Mouse (Mus musculus) MEL (cell line): ENCODE results near the gene Olfr267. TPM values are rescaled to one million over a fixed set of nuclear protein-coding genes. Genes with fewer than 3 reads are reported as not detected.

Source experiments
- DNase-seq: peaks from one replicate; pipeline ENCODE4 v3.0.0; 2011; ENCODE audit warnings: low read depth, low spot score
- H3K27ac ChIP-seq: 2 replicates; pipeline ENCODE4 v1.5.1; 2012; ENCODE audit warnings: low read depth, mild to moderate bottlenecking, control low read depth, low read length, moderate library complexity; ENCODE audit not compliant: control insufficient read depth
- H3K27me3 ChIP-seq, 2 experiments: fragments of 150-350 bp in 1 of 2; sonication (generic) in 1 of 2; 2 replicates each; pipeline ENCODE4 v1.6.1; 2012; ENCODE audit warnings: low read length in 2 of 2, mild to moderate bottlenecking in 2 of 2, improper control_type of control experiment in 1 of 2, moderate library complexity in 1 of 2; ENCODE audit not compliant: insufficient read depth in 2 of 2, control insufficient read depth in 1 of 2
- H3K36me3 ChIP-seq, 2 experiments: 2 replicates each; pipeline ENCODE4 v1.6.1; 2012 to 2014; ENCODE audit warnings: low read length in 2 of 2, improper control_type of control experiment in 1 of 2, inconsistent platforms in 1 of 2, mild to moderate bottlenecking in 1 of 2; ENCODE audit not compliant: insufficient read depth in 2 of 2, control insufficient read depth in 1 of 2
- H3K4me1 ChIP-seq, 2 experiments: fragments of 150-350 bp in 1 of 2; sonication (generic) in 1 of 2; 2 replicates each; pipeline ENCODE4 v1.6.1; 2012; ENCODE audit warnings: low read length in 2 of 2, improper control_type of control experiment in 1 of 2, mild to moderate bottlenecking in 1 of 2; ENCODE audit not compliant: insufficient read depth in 2 of 2, control insufficient read depth in 1 of 2
- H3K4me3 ChIP-seq, 2 experiments: fragments of 150-350 bp in 1 of 2; sonication (generic) in 1 of 2; 2 replicates each; pipeline ENCODE4 v1.5.1; 2012; ENCODE audit warnings: low read depth in 2 of 2, low read length in 2 of 2, mild to moderate bottlenecking in 2 of 2, moderate library complexity in 2 of 2, control low read depth in 1 of 2, improper control_type of control experiment in 1 of 2; ENCODE audit not compliant: control insufficient read depth in 1 of 2, insufficient read depth in 1 of 2
- H3K79me2 ChIP-seq: 2 replicates; pipeline ENCODE4 v1.6.1; 2012; ENCODE audit warnings: mild to moderate bottlenecking, low read length, moderate library complexity; ENCODE audit not compliant: control insufficient read depth, poor library complexity, insufficient read depth
- H3K9ac ChIP-seq: 2 replicates; pipeline ENCODE4 v1.6.1; 2012; ENCODE audit warnings: low read depth, mild to moderate bottlenecking, control low read depth, low read length, moderate library complexity; ENCODE audit not compliant: control insufficient read depth, poor library complexity, severe bottlenecking
- H3K9me3 ChIP-seq: fragments of 150-350 bp; sonication (generic); replicated peaks from 2 replicates; pipeline ENCODE4 v1.6.1; 2012; ENCODE audit warnings: mild to moderate bottlenecking, low read length, improper control_type of control experiment, moderate library complexity; ENCODE audit not compliant: insufficient read depth
- BHLHE40 ChIP-seq: IDR thresholded peaks from 2 replicates; pipeline ENCODE4 v1.6.1; 2012; ENCODE audit warnings: low read depth, mild to moderate bottlenecking, inconsistent platforms, low read length, improper control_type of control experiment, borderline replicate concordance
- CHD1 ChIP-seq: IDR thresholded peaks from 2 replicates; pipeline ENCODE4 v1.6.1; 2012; ENCODE audit warnings: low read depth, mild to moderate bottlenecking, inconsistent platforms, low read length, improper control_type of control experiment
- CHD2 ChIP-seq: IDR thresholded peaks from 2 replicates; pipeline ENCODE4 v1.6.1; 2011; ENCODE audit warnings: low read length, improper control_type of control experiment
- CTCF ChIP-seq, 3 experiments: IDR thresholded peaks in 2 of 3; conservative IDR thresholded peaks in 1 of 3; 2 replicates each; pipeline ENCODE4 v1.5.1; 2011 to 2012; ENCODE audit warnings: low read length in 3 of 3, low read depth in 2 of 3, mild to moderate bottlenecking in 2 of 3, improper control_type of control experiment in 1 of 3, inconsistent platforms in 1 of 3, mixed read lengths in 1 of 3, moderate library complexity in 1 of 3; ENCODE audit not compliant: control insufficient read depth in 1 of 3, insufficient read depth in 1 of 3, poor library complexity in 1 of 3, severe bottlenecking in 1 of 3
- E2F4 ChIP-seq: IDR thresholded peaks from 2 replicates; pipeline ENCODE4 v1.6.1; 2011; ENCODE audit warnings: low read depth, low read length, improper control_type of control experiment, borderline replicate concordance
- ELF1 ChIP-seq: IDR thresholded peaks from 2 replicates; pipeline ENCODE4 v1.6.1; 2014; ENCODE audit warnings: low read depth, mild to moderate bottlenecking, inconsistent platforms, low read length, improper control_type of control experiment, moderate library complexity
- EP300 ChIP-seq, 2 experiments: IDR thresholded peaks; 2 replicates each; pipeline ENCODE4 v1.6.1; 2011; ENCODE audit warnings: improper control_type of control experiment in 2 of 2, low read length in 2 of 2, low read depth in 1 of 2, mild to moderate bottlenecking in 1 of 2
- ETS1 ChIP-seq: IDR thresholded peaks from 2 replicates; pipeline ENCODE4 v1.6.1; 2012; ENCODE audit warnings: low read depth, mild to moderate bottlenecking, inconsistent platforms, low read length, improper control_type of control experiment, moderate library complexity
- GABPA ChIP-seq: IDR thresholded peaks from 2 replicates; pipeline ENCODE4 v1.6.1; 2012; ENCODE audit warnings: low read depth, mild to moderate bottlenecking, inconsistent platforms, low read length, improper control_type of control experiment, moderate library complexity
- GATA1 ChIP-seq: IDR thresholded peaks from 2 replicates; pipeline ENCODE4 v1.6.1; 2011; ENCODE audit warnings: low read depth, low read length, improper control_type of control experiment
- JUND ChIP-seq: IDR thresholded peaks from 2 replicates; pipeline ENCODE4 v1.6.1; 2011; ENCODE audit warnings: low read depth, mild to moderate bottlenecking, improper control_type of control experiment, low read length
- KAT2A ChIP-seq: conservative IDR thresholded peaks from 2 replicates; pipeline ENCODE4 v1.6.1; 2012; ENCODE audit warnings: low read depth, low read length, improper control_type of control experiment, inconsistent platforms
- MAFK ChIP-seq: IDR thresholded peaks from 2 replicates; pipeline ENCODE4 v1.6.1; 2011; ENCODE audit warnings: low read depth, mild to moderate bottlenecking, low read length, improper control_type of control experiment, borderline replicate concordance
- MAX ChIP-seq: IDR thresholded peaks from 2 replicates; pipeline ENCODE4 v1.6.1; 2011; ENCODE audit warnings: low read length, improper control_type of control experiment
- MAZ ChIP-seq: IDR thresholded peaks from 2 replicates; pipeline ENCODE4 v1.6.1; 2012; ENCODE audit warnings: low read depth, mild to moderate bottlenecking, inconsistent platforms, low read length, improper control_type of control experiment
- MXI1 ChIP-seq: IDR thresholded peaks from 2 replicates; pipeline ENCODE4 v1.6.1; 2011; ENCODE audit warnings: mild to moderate bottlenecking, low read depth, low read length, improper control_type of control experiment
- MYB ChIP-seq: IDR thresholded peaks from 2 replicates; pipeline ENCODE4 v1.6.1; 2011; ENCODE audit warnings: mild to moderate bottlenecking, low read depth, low read length, improper control_type of control experiment
- MYC ChIP-seq: IDR thresholded peaks from 2 replicates; pipeline ENCODE4 v1.6.1; 2011; ENCODE audit warnings: low read depth, mild to moderate bottlenecking, low read length, improper control_type of control experiment, moderate library complexity
- NELFE ChIP-seq: IDR thresholded peaks from 2 replicates; pipeline ENCODE4 v1.6.1; 2011; ENCODE audit warnings: low read depth, low read length, improper control_type of control experiment
- NRF1 ChIP-seq: IDR thresholded peaks from 2 replicates; pipeline ENCODE4 v1.6.1; 2014; ENCODE audit warnings: low read depth, mild to moderate bottlenecking, inconsistent platforms, low read length, improper control_type of control experiment, moderate library complexity; ENCODE audit not compliant: poor library complexity, insufficient read depth, severe bottlenecking
- POLR2AphosphoS2 ChIP-seq: IDR thresholded peaks from 2 replicates; pipeline ENCODE4 v1.6.1; 2011; ENCODE audit warnings: low read length, improper control_type of control experiment
- RAD21 ChIP-seq: IDR thresholded peaks from 2 replicates; pipeline ENCODE4 v1.6.1; 2011; ENCODE audit warnings: mild to moderate bottlenecking, low read depth, low read length, improper control_type of control experiment
- SIN3A ChIP-seq: IDR thresholded peaks from 2 replicates; pipeline ENCODE4 v1.6.1; 2012; ENCODE audit warnings: low read length, improper control_type of control experiment, inconsistent platforms
- SMC3 ChIP-seq: IDR thresholded peaks from 2 replicates; pipeline ENCODE4 v1.6.1; 2011; ENCODE audit warnings: low read depth, low read length, improper control_type of control experiment
- TAL1 ChIP-seq: IDR thresholded peaks from 2 replicates; pipeline ENCODE4 v1.6.1; 2012; ENCODE audit warnings: mild to moderate bottlenecking, inconsistent platforms, low read length, moderate library complexity, mixed read lengths
- TBP ChIP-seq: IDR thresholded peaks from 2 replicates; pipeline ENCODE4 v1.8.0; 2011; ENCODE audit warnings: low read depth, low read length, improper control_type of control experiment
- TCF12 ChIP-seq: IDR thresholded peaks from 2 replicates; pipeline ENCODE4 v1.6.1; 2014; ENCODE audit warnings: low read depth, mild to moderate bottlenecking, inconsistent platforms, low read length, improper control_type of control experiment, moderate library complexity
- USF1 ChIP-seq: IDR thresholded peaks from 2 replicates; pipeline ENCODE4 v1.6.1; 2014; ENCODE audit warnings: low read depth, mild to moderate bottlenecking, inconsistent platforms, low read length, improper control_type of control experiment, moderate library complexity
- ZC3H11A ChIP-seq: IDR thresholded peaks from 2 replicates; pipeline ENCODE4 v1.6.1; 2012; ENCODE audit warnings: low read depth, mild to moderate bottlenecking, inconsistent platforms, low read length, improper control_type of control experiment
- ZMIZ1 ChIP-seq: IDR thresholded peaks from 2 replicates; pipeline ENCODE4 v1.6.1; 2012; ENCODE audit warnings: low read depth, mild to moderate bottlenecking, inconsistent platforms, low read length, improper control_type of control experiment, moderate library complexity
- ZNF384 ChIP-seq: IDR thresholded peaks from 2 replicates; pipeline ENCODE4 v1.6.1; 2012; ENCODE audit warnings: low read depth, mild to moderate bottlenecking, inconsistent platforms, low read length, improper control_type of control experiment
- polyA plus RNA-seq, 2 experiments: library from polyadenylated mRNA; stranded (reverse) in 1 of 2; unstranded in 1 of 2; fragments of >175 nt in 1 of 2; fragments of >200 nt in 1 of 2; gene quantifications; 2 replicates each; pipeline versions ENCODE4 v1.2.1 to v1.2.4; 2012; ENCODE audit warnings: low replicate concordance in 2 of 2, low read depth in 1 of 2; ENCODE audit not compliant: insufficient read length in 2 of 2, insufficient read depth in 1 of 2, missing spikeins in 1 of 2
- total RNA-seq: library from RNA; depleted of rRNA; stranded (reverse); fragments of 300-350 nt; gene quantifications from 2 replicates; pipeline ENCODE4 v1.2.3, GENCODE M21; 2012; rRNA removed

Gene Olfr267
- total RNA-seq: 0.10 TPM in 1 of 2 replicates, not detected in the other
- polyA plus RNA-seq: under 1 TPM in 1 of 2 experiments, not detected in 1; 0.08 TPM

DNA sequence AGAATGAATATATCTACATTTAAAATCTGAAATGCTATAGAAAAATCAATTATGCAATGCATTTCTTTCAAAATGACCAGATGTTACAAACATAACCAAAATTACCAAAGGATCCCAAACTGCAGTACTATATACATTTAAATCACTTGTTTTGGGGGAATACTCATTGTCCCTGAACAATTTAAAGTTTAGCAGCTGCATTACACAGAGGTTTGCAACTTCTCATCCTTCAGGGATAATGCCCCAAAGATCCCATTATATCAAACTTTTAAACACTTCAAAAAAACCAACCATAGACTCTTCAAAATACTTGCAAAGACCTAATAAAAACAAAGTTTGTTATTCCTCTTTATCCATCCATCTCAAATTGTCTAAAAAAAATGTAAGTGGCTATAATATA lies at the start of gene Olfr267:
Olfr267 (minus strand) TSS at position 101 of the 400 bp plus-strand sequence.
- no peak within 1 kb of the TSS for H3K9ac ChIP-seq
- no peak for DNase-seq
- H3K27ac ChIP-seq: no peak within 1 kb of the TSS
- H3K4me1 ChIP-seq: no peaks in the 10 kb centered on the region
- TF ChIP-seq MAFK: no peak
- no peak for TF ChIP-seq NRF1
- no peak for TF ChIP-seq MXI1
- TF ChIP-seq CHD2: no peak
- TF ChIP-seq TBP: no peak
- no peak for TF ChIP-seq ZMIZ1
- TF ChIP-seq, all 39 proteins: peak for 0
- Histone ChIP-seq H3K27me3 (no peaks in the 10 kb centered on the region), H3K9me3 (no peaks in the 10 kb centered on the region), H3K36me3 (no peaks in the 10 kb centered on the region; a peak in 1 of 4 replicates), H3K4me3 (no peak within 1 kb of the TSS), H3K79me2 (no peaks in the 10 kb centered on the region)

DNA sequence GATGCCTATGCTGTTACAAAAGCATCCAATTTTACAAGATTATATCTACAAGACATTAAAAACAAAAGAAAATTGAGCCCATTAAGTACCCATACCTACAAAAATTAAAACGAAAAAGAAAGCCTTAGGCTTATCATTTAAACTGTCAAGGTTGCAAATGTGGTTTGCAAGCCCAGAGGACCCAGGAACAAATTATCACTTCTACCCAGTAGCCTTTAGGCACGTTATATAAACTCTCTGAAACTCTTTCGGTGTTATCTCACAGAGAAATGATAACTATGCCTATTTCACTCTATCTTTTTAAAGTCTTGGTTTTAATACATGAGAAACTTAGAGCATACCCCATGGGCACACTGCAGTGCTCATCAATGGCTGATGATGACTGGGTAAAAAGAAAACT lies 45.4 kb upstream of the Olfr267 start:
- H3K27ac ChIP-seq: peak overlapping the region; percentile 72
- no peak overlapping the region for H3K9ac ChIP-seq
- peak; percentile 75 for DNase-seq
- H3K4me1 ChIP-seq: peaks cover 11 to 21% of the 10 kb centered on the region in 2 experiments
- H3K27me3 ChIP-seq: no peaks in the 10 kb centered on the region
- no peaks in the 10 kb centered on the region for H3K79me2 ChIP-seq
- peaks cover 34 to 53% of the 10 kb centered on the region in 2 experiments for H3K36me3 ChIP-seq
- no peaks in the 10 kb centered on the region for H3K9me3 ChIP-seq
- H3K4me3 ChIP-seq: peak overlapping the region in 1 of 2 experiments; percentile 37; a peak in 2 of 4 replicates
- TF ChIP-seq ETS1 (peak; percentile 90), POLR2AphosphoS2 (no peak), MAZ (no peak), SIN3A (peak; percentile 81), GABPA (no peak), MAFK (peak; percentile 82), ZMIZ1 (0 out of 2 replicates have a peak, but pooled peaks have one; percentile 35), ZC3H11A (no peak), GATA1 (peak; percentile 97), ZNF384 (0 out of 2 replicates have a peak, but pooled peaks have one; percentile 19), MYB (peak; percentile 86), MAX (peak; percentile 29; the same call in 1 of the 2 replicates), TCF12 (peak; percentile 92), TAL1 (peak; percentile 65), USF1 (no peak), RAD21 (no peak), JUND (no peak), E2F4 (no peak), KAT2A (0 out of 2 replicates have a peak, but pooled peaks have one; percentile 38), MYC (0 out of 2 replicates have a peak, but pooled peaks have one; percentile 64), TBP (0 out of 2 replicates have a peak, but pooled peaks have one; percentile 37), MXI1 (peak; percentile 76), SMC3 (no peak), NELFE (no peak), CHD1 (no peak), BHLHE40 (peak; percentile 97), ELF1 (no peak), CTCF (IDR thresholded peaks at IDR 0.05 in 2 of 3, conservative IDR thresholded peaks at IDR 0.05 in 1 of 3; ENCODE audit: control insufficient read depth in 1 of 3, insufficient read depth in 1 of 3, low read depth in 2 of 3, low read length in 3 of 3, poor library complexity in 1 of 3, severe bottlenecking in 1 of 3) (no peak), EP300 (IDR thresholded peaks at IDR 0.05; ENCODE audit: low read depth in 1 of 2, low read length in 2 of 2) (peak; percentile 93 to 97)
